9 mouse cellular contexts compared by ENCODE assay signal in the genomic region with DNA sequence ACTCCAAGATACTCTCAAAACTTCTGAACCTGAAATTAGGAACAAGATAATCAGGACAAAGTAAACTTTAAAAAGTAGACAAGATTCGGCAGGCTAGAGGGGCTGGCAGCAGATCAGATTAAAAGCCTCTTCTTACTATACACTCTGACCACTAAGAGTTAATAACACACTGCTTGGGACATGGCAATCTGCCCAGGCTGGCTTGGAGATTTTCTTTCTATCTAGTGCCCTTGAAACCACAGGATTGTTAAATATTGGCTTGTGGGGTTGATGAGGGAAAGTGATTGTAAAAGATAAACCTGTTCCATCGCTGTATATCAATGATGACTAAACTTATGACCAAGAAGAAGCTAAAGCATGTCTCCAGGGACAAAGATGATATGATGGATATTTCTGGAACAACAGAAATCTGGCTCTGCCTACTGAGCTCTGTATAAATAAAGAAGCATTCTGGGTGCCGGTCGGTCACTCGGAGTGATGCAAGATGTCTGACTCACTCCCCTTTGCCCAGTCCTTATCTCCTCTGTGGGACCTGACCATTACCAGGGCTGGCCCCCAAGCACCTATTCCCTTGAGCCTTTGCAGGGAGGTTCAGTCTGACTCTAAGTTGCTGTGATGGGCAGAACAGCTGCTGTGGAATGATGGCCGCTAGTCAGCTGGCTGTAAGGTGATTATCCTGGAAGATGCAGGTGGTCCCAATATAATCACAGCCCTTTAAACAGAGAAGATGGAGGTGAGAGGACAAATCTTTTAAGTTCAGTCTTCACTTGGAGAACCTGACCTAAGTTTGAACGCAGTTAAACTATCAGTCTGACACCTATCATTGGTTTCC.
A peak's percentile ranks its signal among the peaks of the same experiment; 100 is the strongest.
DNase-seq lines count a peak whose midpoint lies in the region; ATAC-seq and TF ChIP-seq lines count a peak whose summit lies in the region.
"Had no signal": no experiment of that assay in that cellular context is flagged by ENCODE, and none has a peak within 500 bp of the region (broad histone marks: within the 10 kb centered on the region; RNA-seq: fewer than 3 reads in every experiment).

No protein-coding gene starts in this region.

- DNase-seq in embryonic facial prominence, embryonic 14.5 days (ENCODE audit: low spot score) = peak; percentile 78
- DNase-seq in embryonic facial prominence, embryonic 10.5 days (ENCODE audit: low spot score) = no peak
- DNase-seq in lung, adult 18-20 months = peak; percentile 17 to 54
- DNase-seq in lung, adult 2 months = no peak
- DNase-seq in adrenal gland, postnatal 36 days = peak; percentile 72 to 79
- DNase-seq in lung, postnatal 0 days (ENCODE audit: low spot score) = peak; percentile 30
- no peak for DNase-seq in left cerebral cortex, adult 11 months (ENCODE audit: low spot score)
- no peak for DNase-seq in frontal cortex, postnatal 14 days (ENCODE audit: low spot score in 2 of 2)

- no peaks in the 10 kb centered on the region for H3K9me3 ChIP-seq in embryonic facial prominence, embryonic 14.5 days (ENCODE audit: control insufficient read depth, low read length)
- no peaks in the 10 kb centered on the region for H3K9me3 ChIP-seq in embryonic facial prominence, embryonic 10.5 days
- no peaks in the 10 kb centered on the region for H3K9me3 ChIP-seq in lung, postnatal 0 days (ENCODE audit: low read length)

- H3K4me2 ChIP-seq in embryonic facial prominence, embryonic 14.5 days (ENCODE audit: low read depth, low read length) = peak overlapping the region; percentile 4; the same call in 1 of the 2 replicates
- H3K4me2 ChIP-seq in lung, postnatal 0 days (replicated peaks; ENCODE audit: low read depth, low read length) = no peak overlapping the region

- TF ChIP-seq POLR2A in lung, adult 2 months (IDR thresholded peaks at IDR 0.05; ENCODE audit: borderline replicate concordance, extremely low read depth, low read depth, low read length) = no peak

- no peak for ATAC-seq in embryonic facial prominence, embryonic 14.5 days (ENCODE audit: low read depth)
- peak; percentile 49; the same call in 1 of the 2 replicates for ATAC-seq in lung, postnatal 0 days
- ATAC-seq: forebrain, embryonic 16.5 days had no signal

- no peak overlapping the region for H3K4me3 ChIP-seq in embryonic facial prominence, embryonic 14.5 days (ENCODE audit: low read depth, low read length)
- H3K4me3 ChIP-seq in embryonic facial prominence, embryonic 10.5 days = no peak overlapping the region
- no peak overlapping the region for H3K4me3 ChIP-seq in lung, adult 2 months (replicated peaks; ENCODE audit: extremely low read depth, low read depth, low read length)
- H3K4me3 ChIP-seq in lung, postnatal 0 days (ENCODE audit: low read depth, low read length) = no peak overlapping the region

- TF ChIP-seq EP300 in lung, postnatal 0 days (IDR thresholded peaks at IDR 0.05) = no peak

- no peaks in the 10 kb centered on the region for H3K36me3 ChIP-seq in embryonic facial prominence, embryonic 14.5 days (ENCODE audit: control insufficient read depth, insufficient read depth, low read length)
- no peaks in the 10 kb centered on the region for H3K36me3 ChIP-seq in embryonic facial prominence, embryonic 10.5 days (replicated peaks)
- no peaks in the 10 kb centered on the region for H3K36me3 ChIP-seq in lung, postnatal 0 days (ENCODE audit: insufficient read depth, low read length)

- no peak overlapping the region for H3K9ac ChIP-seq in embryonic facial prominence, embryonic 14.5 days (ENCODE audit: low read depth, low read length)
- H3K9ac ChIP-seq in lung, postnatal 0 days (replicated peaks; ENCODE audit: low read depth) = no peak overlapping the region

- peaks cover 11% of the 10 kb centered on the region for H3K4me1 ChIP-seq in embryonic facial prominence, embryonic 14.5 days (ENCODE audit: control insufficient read depth, insufficient read depth, low read length)
- H3K4me1 ChIP-seq in embryonic facial prominence, embryonic 10.5 days = no peaks in the 10 kb centered on the region
- no peaks in the 10 kb centered on the region for H3K4me1 ChIP-seq in lung, adult 2 months (ENCODE audit: control insufficient read depth, insufficient read depth, low read length)
- H3K4me1 ChIP-seq in lung, postnatal 0 days (ENCODE audit: insufficient read depth, low read depth, low read length) = no peaks in the 10 kb centered on the region

- no peak overlapping the region for H3K27ac ChIP-seq in embryonic facial prominence, embryonic 14.5 days (replicated peaks; ENCODE audit: low read depth, low read length)
- H3K27ac ChIP-seq in embryonic facial prominence, embryonic 10.5 days (replicated peaks) = no peak overlapping the region
- H3K27ac ChIP-seq in lung, postnatal 0 days (ENCODE audit: low read length) = no peak overlapping the region

- H3K27me3 ChIP-seq in embryonic facial prominence, embryonic 14.5 days (replicated peaks; ENCODE audit: control insufficient read depth, insufficient read depth, low read length) = no peaks in the 10 kb centered on the region
- H3K27me3 ChIP-seq in embryonic facial prominence, embryonic 10.5 days (replicated peaks; ENCODE audit: low read depth, poor library complexity, severe bottlenecking) = peaks cover 3% of the 10 kb centered on the region; the same call in 1 of the 2 replicates
- H3K27me3 ChIP-seq in lung, postnatal 0 days (replicated peaks; ENCODE audit: insufficient read depth, low read length) = no peaks in the 10 kb centered on the region

- TF ChIP-seq CTCF in lung, adult 2 months (IDR thresholded peaks at IDR 0.05; ENCODE audit: insufficient read depth, low read length) = no peak
- TF ChIP-seq CTCF in lung, postnatal 0 days (IDR thresholded peaks at IDR 0.05) = no peak

- 66% methylated on average over 7 of the region's 7 CpGs for WGBS in embryonic facial prominence, embryonic 14.5 days
- WGBS in embryonic facial prominence, embryonic 10.5 days = 90% methylated on average over 7 of the region's 7 CpGs
- WGBS in lung, adult 2 months = 34% methylated on average over 7 of the region's 7 CpGs
- WGBS in lung, postnatal 0 days = 29% methylated on average over 7 of the region's 7 CpGs

Comparison
In these comparisons a context has a peak if more than half of its experiments do, and no peak if none do; other contexts are left out.
1. DNase-seq: peak in embryonic facial prominence, embryonic 14.5 days (single experiment), lung, adult 18-20 months (2 of 2), adrenal gland, postnatal 36 days (2 of 2) and lung, postnatal 0 days (single experiment); none in embryonic facial prominence, embryonic 10.5 days (single experiment), lung, adult 2 months (single experiment), left cerebral cortex, adult 11 months (single experiment) and frontal cortex, postnatal 14 days (0 of 2).